Mouse (Mus musculus): ENCODE data around the gene Harbi1. TPM values are rescaled to one million over a fixed set of nuclear protein-coding genes. Genes with fewer than 3 reads are reported as not detected.
"Not testable (repeated sequence)": the region's sequence is repeated elsewhere in the genome, so short reads cannot be mapped to it uniquely, and the experiment has no call there.

Gene Harbi1
- polyA plus RNA-seq, 1 experiment, result 3.5 TPM

DNA sequence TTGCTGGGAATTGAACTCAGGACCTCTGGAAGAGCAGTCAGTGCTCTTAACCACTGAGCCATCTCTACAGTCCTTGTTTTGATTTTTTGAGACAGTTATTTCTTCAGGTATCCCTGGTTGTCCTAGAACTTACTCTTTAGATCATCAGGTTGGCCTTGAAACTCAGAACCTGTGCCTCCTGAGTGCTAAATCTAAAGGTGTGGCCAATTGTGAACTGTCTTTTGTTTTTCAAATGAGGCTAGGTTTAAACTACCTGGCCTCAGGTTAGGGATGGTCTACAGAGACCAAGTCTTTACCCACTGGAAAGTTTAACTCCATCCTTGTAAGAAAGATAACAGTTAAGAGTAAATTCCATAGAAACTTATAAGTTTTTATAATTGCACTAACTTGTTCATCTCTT, 4.2 kb upstream of the Harbi1 start:
- H3K4me3 ChIP-seq (replicated peaks; ENCODE audit: extremely low read depth, low read depth, low read length), result no peak overlapping the region
- TF ChIP-seq CTCF (IDR thresholded peaks at IDR 0.05; ENCODE audit: insufficient read depth, low read length) (no peak), POLR2A (IDR thresholded peaks at IDR 0.05; ENCODE audit: borderline replicate concordance, extremely low read depth, low read depth, low read length) (no peak)
- peaks cover 6% of the 10 kb centered on the region for H3K4me1 ChIP-seq (ENCODE audit: control insufficient read depth, insufficient read depth, low read length)
- no peak for DNase-seq

DNA sequence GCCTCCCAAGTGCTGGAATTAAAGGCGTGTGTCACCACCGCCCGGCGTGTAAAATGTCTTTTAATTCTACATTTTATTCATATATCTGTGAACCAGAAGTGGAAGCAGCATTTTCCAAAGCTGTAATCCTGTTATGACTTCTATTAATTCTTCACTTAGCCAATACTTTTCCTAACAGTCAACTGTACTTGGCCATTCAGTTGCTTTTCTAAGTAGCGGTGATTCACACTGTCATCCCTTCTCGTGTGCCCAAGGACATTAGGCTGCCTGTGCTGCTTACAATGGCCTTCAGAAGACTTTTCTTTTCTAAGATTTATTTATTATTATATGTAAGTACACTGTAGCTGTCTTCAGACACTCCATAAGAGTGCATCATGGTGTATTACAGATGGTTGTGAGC, 2.3 kb upstream of the Harbi1 start:
- TF ChIP-seq CTCF (IDR thresholded peaks at IDR 0.05; ENCODE audit: insufficient read depth, low read length), result no peak
- TF ChIP-seq POLR2A (IDR thresholded peaks at IDR 0.05; ENCODE audit: borderline replicate concordance, extremely low read depth, low read depth, low read length), result no peak
- no peak for DNase-seq
- 92% methylated on average over 6 of the region's 6 CpGs for WGBS
- H3K4me1 ChIP-seq (ENCODE audit: control insufficient read depth, insufficient read depth, low read length), result peaks cover 9% of the 10 kb centered on the region
- H3K4me3 ChIP-seq (replicated peaks; ENCODE audit: extremely low read depth, low read depth, low read length), result no peak overlapping the region

DNA sequence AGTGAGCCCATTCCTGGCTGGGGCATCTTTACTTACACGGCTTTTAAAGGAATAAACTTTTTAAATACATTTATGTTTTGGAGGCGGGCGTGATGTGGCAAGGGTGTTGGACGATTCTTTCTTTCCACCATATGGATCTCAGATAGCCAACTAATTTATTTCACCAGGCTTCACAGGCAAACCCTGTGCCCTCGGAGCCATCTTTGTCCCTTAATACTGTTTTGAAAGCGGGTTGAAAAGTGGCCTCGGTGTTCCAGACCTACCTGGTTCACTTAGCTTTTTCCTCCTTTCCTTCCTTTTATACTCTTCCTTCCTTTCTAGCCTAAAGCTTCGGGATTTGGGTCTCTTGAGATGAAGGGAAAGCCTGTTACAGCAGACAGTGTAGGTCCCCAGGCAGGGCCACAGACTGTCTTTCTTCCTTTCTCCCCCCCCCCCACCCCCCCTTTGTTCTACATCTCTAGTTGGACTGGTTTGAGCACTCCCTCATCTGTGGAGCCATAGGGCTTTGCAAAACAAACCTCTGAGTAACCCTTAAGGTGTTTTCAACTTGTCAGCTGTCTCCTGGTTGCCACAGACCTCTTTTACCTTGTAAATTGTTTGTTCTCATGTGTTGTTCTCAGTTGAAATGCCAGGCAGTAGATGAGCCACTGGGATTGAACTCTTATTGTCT, 739 bp downstream of the Harbi1 start:
- no peak for DNase-seq
- WGBS, result 3% methylated on average over 8 of the region's 8 CpGs
- Histone ChIP-seq H3K4me1 (ENCODE audit: control insufficient read depth, insufficient read depth, low read length) (peaks cover 9% of the 10 kb centered on the region), H3K4me3 (replicated peaks; ENCODE audit: extremely low read depth, low read depth, low read length) (peak overlapping the region; percentile 100)
- TF ChIP-seq POLR2A (IDR thresholded peaks at IDR 0.05; ENCODE audit: borderline replicate concordance, extremely low read depth, low read depth, low read length), result no peak
- no peak for TF ChIP-seq CTCF (IDR thresholded peaks at IDR 0.05; ENCODE audit: insufficient read depth, low read length)

DNA sequence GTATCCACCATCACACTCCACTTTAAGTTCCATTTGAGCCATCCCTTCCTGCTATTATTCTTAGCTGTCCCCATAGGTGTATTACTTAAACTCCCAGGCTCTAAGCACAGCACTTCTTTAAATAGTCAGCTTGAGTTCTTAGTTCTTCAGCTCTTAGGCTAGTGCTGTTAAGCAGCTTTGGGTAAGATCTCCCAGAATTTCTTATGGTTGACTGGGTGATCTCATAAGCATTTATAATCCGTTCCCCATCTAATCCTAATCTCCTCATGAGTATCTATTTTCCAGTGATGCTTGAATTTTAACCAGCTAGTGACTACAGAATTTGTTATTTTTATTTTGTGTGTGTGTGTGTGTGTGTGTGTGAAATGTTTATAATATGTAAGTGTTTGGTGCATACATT, 4.3 kb downstream of the Harbi1 start:
- TF ChIP-seq POLR2A (IDR thresholded peaks at IDR 0.05; ENCODE audit: borderline replicate concordance, extremely low read depth, low read depth, low read length) (no peak), CTCF (IDR thresholded peaks at IDR 0.05; ENCODE audit: insufficient read depth, low read length) (no peak)
- peaks cover 2% of the 10 kb centered on the region for H3K4me1 ChIP-seq (ENCODE audit: control insufficient read depth, insufficient read depth, low read length)
- H3K4me3 ChIP-seq (replicated peaks; ENCODE audit: extremely low read depth, low read depth, low read length), result no peak overlapping the region
- no peak for DNase-seq
- WGBS, result 98% methylated on average over 1 of the region's 1 CpGs

DNA sequence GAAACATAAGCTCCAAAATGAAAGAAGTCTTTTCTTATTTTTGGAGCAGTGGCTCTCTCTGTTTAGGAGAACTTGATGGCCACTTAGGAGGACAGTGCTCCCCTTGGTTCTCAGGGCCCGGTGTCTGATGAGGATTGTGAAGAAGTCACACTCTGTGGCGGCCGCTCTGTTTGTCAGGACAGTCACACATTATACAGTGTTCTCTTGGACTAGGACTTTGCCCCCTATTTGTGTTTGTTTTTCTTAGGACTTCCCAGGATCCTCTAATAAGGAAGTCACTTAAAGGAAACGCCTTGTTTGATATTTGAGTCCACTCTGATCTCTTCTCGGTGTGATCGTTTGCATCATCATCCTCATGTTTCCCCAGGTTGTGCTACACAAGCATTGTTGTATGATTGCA, 7.6 kb downstream of the Harbi1 start:
- Histone ChIP-seq H3K4me1 (ENCODE audit: control insufficient read depth, insufficient read depth, low read length) (no peaks in the 10 kb centered on the region), H3K4me3 (replicated peaks; ENCODE audit: extremely low read depth, low read depth, low read length) (no peak overlapping the region)
- 65% methylated on average over 6 of the region's 6 CpGs for WGBS
- DNase-seq, result no peak
- no peak for TF ChIP-seq POLR2A (IDR thresholded peaks at IDR 0.05; ENCODE audit: borderline replicate concordance, extremely low read depth, low read depth, low read length)
- no peak for TF ChIP-seq CTCF (IDR thresholded peaks at IDR 0.05; ENCODE audit: insufficient read depth, low read length)

DNA sequence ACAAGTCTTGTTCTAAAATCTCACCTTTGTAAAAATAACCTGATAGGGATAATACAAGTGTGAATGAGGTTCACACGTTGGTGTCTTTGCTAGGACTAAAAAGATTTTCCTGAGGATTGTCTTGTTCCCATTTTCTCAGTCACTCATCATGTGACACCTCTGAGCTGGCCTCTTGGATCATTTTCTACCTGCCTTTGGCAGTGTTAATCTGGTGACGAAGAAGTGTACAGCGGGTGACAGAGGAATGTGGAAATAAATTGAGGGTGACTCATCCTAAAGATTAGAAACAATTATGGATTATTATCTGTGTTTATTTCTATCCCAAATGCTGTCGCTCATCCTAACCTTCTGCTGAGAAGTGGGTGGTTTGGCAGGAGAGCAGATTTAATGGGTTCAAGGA, 12.7 kb downstream of the Harbi1 start:
- Histone ChIP-seq H3K4me1 (ENCODE audit: control insufficient read depth, insufficient read depth, low read length) (no peaks in the 10 kb centered on the region), H3K4me3 (replicated peaks; ENCODE audit: extremely low read depth, low read depth, low read length) (no peak overlapping the region)
- no peak for TF ChIP-seq POLR2A (IDR thresholded peaks at IDR 0.05; ENCODE audit: borderline replicate concordance, extremely low read depth, low read depth, low read length)
- no peak for TF ChIP-seq CTCF (IDR thresholded peaks at IDR 0.05; ENCODE audit: insufficient read depth, low read length)
- WGBS, result 54% methylated on average over 4 of the region's 4 CpGs
- DNase-seq, result no peak

DNA sequence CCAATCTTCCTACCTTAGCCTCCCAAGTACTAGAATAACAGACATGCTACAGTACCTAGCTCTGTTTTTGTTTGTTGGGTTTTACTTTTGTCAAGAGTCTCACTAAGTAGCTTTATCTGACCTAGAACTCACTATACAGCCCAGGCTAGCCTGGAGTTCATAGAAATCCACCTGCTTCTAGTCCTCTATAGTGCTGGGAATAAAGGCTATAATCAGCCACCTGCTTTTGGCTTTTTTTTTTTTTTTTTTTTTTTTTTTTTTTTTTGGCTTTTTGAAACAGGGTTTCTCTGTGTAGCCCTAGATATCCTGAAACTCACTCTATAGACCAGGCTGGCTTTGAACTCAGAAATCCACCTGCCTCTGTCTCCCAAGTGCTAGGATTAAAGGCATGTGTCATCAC, 13.3 kb downstream of the Harbi1 start:
- TF ChIP-seq POLR2A (IDR thresholded peaks at IDR 0.05; ENCODE audit: borderline replicate concordance, extremely low read depth, low read depth, low read length), result no peak
- no peak for TF ChIP-seq CTCF (IDR thresholded peaks at IDR 0.05; ENCODE audit: insufficient read depth, low read length)
- no peak for DNase-seq
- H3K4me1 ChIP-seq (ENCODE audit: control insufficient read depth, insufficient read depth, low read length), result no peaks in the 10 kb centered on the region
- H3K4me3 ChIP-seq (replicated peaks; ENCODE audit: extremely low read depth, low read depth, low read length), result no peak overlapping the region

DNA sequence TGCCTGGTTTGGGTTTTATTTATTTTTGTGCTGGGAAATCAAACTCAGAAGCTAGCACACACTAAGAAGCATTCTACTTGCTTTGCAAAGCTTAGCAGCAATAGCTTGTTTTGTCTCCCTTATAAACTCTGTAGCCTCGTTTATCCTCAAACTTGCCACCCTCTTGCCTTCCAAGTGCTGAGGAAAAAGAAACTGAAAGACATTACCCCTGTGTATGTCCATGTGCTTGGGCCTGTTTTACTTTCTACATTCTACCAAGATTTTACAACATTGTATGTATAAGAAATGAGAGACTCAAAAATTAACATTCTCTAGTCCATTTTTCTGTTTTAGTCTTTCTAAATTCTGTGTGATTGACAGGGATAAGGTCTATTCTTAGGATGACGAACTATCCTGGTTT, 14.1 kb downstream of the Harbi1 start:
- no peak for DNase-seq
- no peaks in the 10 kb centered on the region for H3K4me1 ChIP-seq (ENCODE audit: control insufficient read depth, insufficient read depth, low read length)
- TF ChIP-seq POLR2A (IDR thresholded peaks at IDR 0.05; ENCODE audit: borderline replicate concordance, extremely low read depth, low read depth, low read length) (no peak), CTCF (IDR thresholded peaks at IDR 0.05; ENCODE audit: insufficient read depth, low read length) (no peak)
- WGBS, result 45% methylated on average over 2 of the region's 2 CpGs
- H3K4me3 ChIP-seq (replicated peaks; ENCODE audit: extremely low read depth, low read depth, low read length), result no peak overlapping the region

DNA sequence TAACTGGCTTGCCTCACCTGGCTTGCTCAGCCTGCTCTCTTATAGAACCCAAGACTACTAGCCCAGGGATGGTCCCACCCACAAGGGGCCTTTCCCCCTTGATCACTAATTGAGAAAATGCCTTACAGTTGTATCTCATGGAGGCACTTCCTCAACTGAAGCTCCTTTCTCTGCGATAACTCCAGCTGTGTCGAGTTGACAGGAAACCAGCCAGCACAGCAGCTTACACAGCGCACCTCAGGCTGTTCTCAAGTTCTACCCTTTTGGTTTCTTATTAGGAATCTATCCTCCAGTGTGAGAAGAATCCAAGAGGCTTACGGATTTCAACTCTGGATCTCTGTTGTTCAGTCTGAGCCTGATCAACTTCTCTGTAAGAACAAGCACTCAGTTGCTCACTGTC, 14.8 kb downstream of the Harbi1 start:
- 31% methylated on average over 4 of the region's 4 CpGs for WGBS
- H3K4me1 ChIP-seq (ENCODE audit: control insufficient read depth, insufficient read depth, low read length); H3K4me3 ChIP-seq (replicated peaks; ENCODE audit: extremely low read depth, low read depth, low read length); DNase-seq: not testable (repeated sequence)

DNA sequence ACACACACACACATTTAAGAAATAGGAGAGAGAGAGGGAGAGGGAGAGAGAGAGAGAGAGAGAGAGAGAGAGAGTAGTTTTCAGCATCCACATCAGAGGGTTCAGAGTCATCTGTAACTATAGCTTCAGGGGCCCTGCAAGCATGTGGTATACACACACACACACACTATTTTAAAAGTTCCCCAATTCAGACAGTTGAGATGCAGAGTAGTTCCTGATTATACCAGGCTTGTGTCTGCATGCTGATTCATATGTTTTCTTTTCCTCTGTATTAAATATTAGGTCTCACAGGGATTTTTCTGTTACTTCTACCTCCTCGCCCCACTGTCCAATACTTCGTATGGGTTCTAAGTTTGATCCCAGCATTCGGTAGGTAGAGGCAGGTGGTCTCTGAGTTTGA, 16.4 kb downstream of the Harbi1 start:
- TF ChIP-seq POLR2A (IDR thresholded peaks at IDR 0.05; ENCODE audit: borderline replicate concordance, extremely low read depth, low read depth, low read length) (no peak), CTCF (IDR thresholded peaks at IDR 0.05; ENCODE audit: insufficient read depth, low read length) (no peak)
- no peak for DNase-seq
- H3K4me1 ChIP-seq (ENCODE audit: control insufficient read depth, insufficient read depth, low read length), result no peaks in the 10 kb centered on the region; the same call in 1 of the 2 replicates
- WGBS, result 83% methylated on average over 3 of the region's 3 CpGs
- H3K4me3 ChIP-seq (replicated peaks; ENCODE audit: extremely low read depth, low read depth, low read length), result no peak overlapping the region
